Comparison of ENCODE assay signal across 10 mouse cellular contexts in genomic region chr11:100428612-100429199, GRCm38 (mm10). TPM values are rescaled to one million over a fixed set of nuclear protein-coding genes. Genes with fewer than 3 reads are reported as not detected.
DNase-seq lines count a peak whose midpoint lies in the region; ATAC-seq and TF ChIP-seq lines count a peak whose summit lies in the region.
"Had no signal": no experiment of that assay in that cellular context is flagged by ENCODE, and none has a peak within 500 bp of the region (broad histone marks: within the 10 kb centered on the region; RNA-seq: fewer than 3 reads in every experiment).

No protein-coding gene starts in this region.

- no peaks in the 10 kb centered on the region for H3K27me3 ChIP-seq in hindbrain, postnatal 0 days (ENCODE audit: insufficient read depth, low read length)
- H3K27me3 ChIP-seq in hindbrain, embryonic 11.5 days (ENCODE audit: control insufficient read depth, insufficient read depth, low read length) = no peaks in the 10 kb centered on the region
- H3K27me3 ChIP-seq in heart, embryonic 12.5 days (replicated peaks) = no peaks in the 10 kb centered on the region
- no peaks in the 10 kb centered on the region for H3K27me3 ChIP-seq in embryonic facial prominence, embryonic 10.5 days (replicated peaks; ENCODE audit: low read depth, poor library complexity, severe bottlenecking)

- H3K36me3 ChIP-seq in hindbrain, postnatal 0 days (ENCODE audit: insufficient read depth, low read length) = no peaks in the 10 kb centered on the region
- no peaks in the 10 kb centered on the region for H3K36me3 ChIP-seq in hindbrain, embryonic 11.5 days (ENCODE audit: control insufficient read depth, insufficient read depth, low read length)
- H3K36me3 ChIP-seq in heart, embryonic 12.5 days = peaks cover 42% of the 10 kb centered on the region
- H3K36me3 ChIP-seq in embryonic facial prominence, embryonic 10.5 days (replicated peaks) = peaks cover 86% of the 10 kb centered on the region

- no peak overlapping the region for H3K4me2 ChIP-seq in hindbrain, postnatal 0 days (ENCODE audit: low read depth, low read length)
- H3K4me2 ChIP-seq in hindbrain, embryonic 11.5 days (replicated peaks; ENCODE audit: low read depth, low read length) = no peak overlapping the region
- H3K4me2 ChIP-seq in heart, embryonic 12.5 days = 0 out of 2 replicates have a peak overlapping the region, but pooled peaks have one; percentile 2

- peak overlapping the region; percentile 33; the same call in 1 of the 2 replicates for H3K27ac ChIP-seq in hindbrain, postnatal 0 days
- no peak overlapping the region for H3K27ac ChIP-seq in hindbrain, embryonic 11.5 days (ENCODE audit: low read depth, low read length)
- H3K27ac ChIP-seq in heart, embryonic 12.5 days (ENCODE audit: poor library complexity, severe bottlenecking) = peak overlapping the region; percentile 80
- H3K27ac ChIP-seq in embryonic facial prominence, embryonic 10.5 days (replicated peaks) = no peak overlapping the region

- H3K9me3 ChIP-seq in hindbrain, postnatal 0 days (ENCODE audit: low read length) = no peaks in the 10 kb centered on the region
- H3K9me3 ChIP-seq in hindbrain, embryonic 11.5 days (ENCODE audit: control insufficient read depth, low read length) = no peaks in the 10 kb centered on the region
- no peaks in the 10 kb centered on the region for H3K9me3 ChIP-seq in heart, embryonic 12.5 days (replicated peaks)
- no peaks in the 10 kb centered on the region for H3K9me3 ChIP-seq in embryonic facial prominence, embryonic 10.5 days

- DNase-seq in hindbrain, postnatal 0 days (ENCODE audit: low spot score) = peak; percentile 51
- DNase-seq in hindbrain, embryonic 11.5 days (ENCODE audit: low spot score) = no peak
- DNase-seq in ovary, postnatal 36 days (ENCODE audit: low spot score) = peak; percentile 80
- DNase-seq in ovary, postnatal 10 days (ENCODE audit: low spot score) = no peak
- peak; percentile 90 for DNase-seq in testis, postnatal 10 days (ENCODE audit: low spot score)
- DNase-seq in embryonic facial prominence, embryonic 10.5 days (ENCODE audit: low spot score) = no peak
- DNase-seq in left cerebral cortex, postnatal 14 days (ENCODE audit: low spot score in 2 of 2) = no peak
- DNase-seq: kidney, adult 18-20 months; lung, adult 2 months had no signal

- TF ChIP-seq CTCF in hindbrain, postnatal 0 days (IDR thresholded peaks at IDR 0.05; ENCODE audit: low read depth) = no peak

- intact Hi-C loops in left cerebral cortex, postnatal 14 days (cut with DNase I) = loop anchor here (5.0 kb wide), 1 partner anchor 44 kb away; the partner anchor contains the start of gene Klhl11

- WGBS in hindbrain, postnatal 0 days = 32% methylated on average over 9 of the region's 9 CpGs
- whole genome bisulfite sequencing in hindbrain, embryonic 11.5 days = 85% methylated on average over 9 of the region's 9 CpGs
- 37% methylated on average over 9 of the region's 9 CpGs for WGBS in heart, embryonic 12.5 days
- whole genome bisulfite sequencing in embryonic facial prominence, embryonic 10.5 days = 83% methylated on average over 9 of the region's 9 CpGs

- no peak overlapping the region for H3K9ac ChIP-seq in hindbrain, postnatal 0 days (replicated peaks; ENCODE audit: low read length)
- H3K9ac ChIP-seq in hindbrain, embryonic 11.5 days (ENCODE audit: low read depth, low read length) = no peak overlapping the region
- H3K9ac ChIP-seq in heart, embryonic 12.5 days = no peak overlapping the region; the same call in 1 of the 2 replicates

- no peak overlapping the region for H3K4me3 ChIP-seq in hindbrain, postnatal 0 days (ENCODE audit: low read length)
- no peak overlapping the region for H3K4me3 ChIP-seq in hindbrain, embryonic 11.5 days (ENCODE audit: low read depth, low read length)
- H3K4me3 ChIP-seq in heart, embryonic 12.5 days = no peak overlapping the region
- H3K4me3 ChIP-seq in embryonic facial prominence, embryonic 10.5 days = no peak overlapping the region

- ATAC-seq in hindbrain, postnatal 0 days = no peak
- ATAC-seq in hindbrain, embryonic 11.5 days (ENCODE audit: low FRiP score) = no peak
- ATAC-seq in heart, embryonic 12.5 days (ENCODE audit: insufficient number of reproducible peaks, low FRiP score) = no peak

- no peaks in the 10 kb centered on the region; the same call in 1 of the 2 replicates for H3K4me1 ChIP-seq in hindbrain, postnatal 0 days (ENCODE audit: insufficient read depth, low read length)
- no peaks in the 10 kb centered on the region for H3K4me1 ChIP-seq in hindbrain, embryonic 11.5 days (replicated peaks; ENCODE audit: control insufficient read depth, insufficient read depth, low read length)
- peaks cover 60% of the 10 kb centered on the region for H3K4me1 ChIP-seq in heart, embryonic 12.5 days (replicated peaks)
- no peaks in the 10 kb centered on the region for H3K4me1 ChIP-seq in embryonic facial prominence, embryonic 10.5 days

RNA-seq across cellular contexts. Expression of gene Nt5c3b, which starts 12.9 kb away (rescaled TPM):
- 59.2 and 61.7 TPM in 2 replicates for total RNA-seq in hindbrain, postnatal 0 days (2014; rRNA removed)
- polyA plus RNA-seq in hindbrain, postnatal 0 days (2015; fragmentation: Nextera tagmentation; extraction: Ambion mirVana) = 106 and 108 TPM in 2 replicates
- polyA plus RNA-seq in hindbrain, embryonic 11.5 days (2014; fragmentation: Nextera tagmentation; extraction: Ambion mirVana) = 92.6 and 96.0 TPM in 2 replicates
- polyA plus RNA-seq in heart, embryonic 12.5 days (2016; fragmentation: Nextera tagmentation; extraction: Ambion mirVana) = 101 and 104 TPM in 2 replicates
- 150 and 156 TPM in 2 replicates for polyA plus RNA-seq in embryonic facial prominence, embryonic 10.5 days (2016; fragmentation: Nextera tagmentation; extraction: Ambion mirVana)
- 10 to 100 TPM; 62.9 to 63.1 TPM for total RNA-seq in left cerebral cortex, postnatal 14 days (2021)

RNA-seq across cellular contexts. Expression of gene Klhl10, which starts 13.0 kb away (rescaled TPM):
- total RNA-seq in hindbrain, postnatal 0 days (2014; rRNA removed) = 0.40 and 0.42 TPM in 2 replicates
- polyA plus RNA-seq in hindbrain, postnatal 0 days (2015; fragmentation: Nextera tagmentation; extraction: Ambion mirVana) = 0.39 and 0.84 TPM in 2 replicates
- polyA plus RNA-seq in hindbrain, embryonic 11.5 days (2014; fragmentation: Nextera tagmentation; extraction: Ambion mirVana) = 0.66 and 0.68 TPM in 2 replicates
- 0.65 and 0.76 TPM in 2 replicates for polyA plus RNA-seq in heart, embryonic 12.5 days (2016; fragmentation: Nextera tagmentation; extraction: Ambion mirVana)
- 0.75 and 0.98 TPM in 2 replicates for polyA plus RNA-seq in embryonic facial prominence, embryonic 10.5 days (2016; fragmentation: Nextera tagmentation; extraction: Ambion mirVana)
- total RNA-seq in left cerebral cortex, postnatal 14 days (2021) = 1 to 10 TPM; 1.4 to 2.2 TPM

RNA-seq across cellular contexts. Expression of gene Fkbp10, which starts 13.2 kb away (rescaled TPM):
- 34.6 and 41.1 TPM in 2 replicates for total RNA-seq in hindbrain, postnatal 0 days (2014; rRNA removed)
- 27.0 and 27.4 TPM in 2 replicates for polyA plus RNA-seq in hindbrain, postnatal 0 days (2015; fragmentation: Nextera tagmentation; extraction: Ambion mirVana)
- 38.7 and 46.1 TPM in 2 replicates for polyA plus RNA-seq in hindbrain, embryonic 11.5 days (2014; fragmentation: Nextera tagmentation; extraction: Ambion mirVana)
- polyA plus RNA-seq in heart, embryonic 12.5 days (2016; fragmentation: Nextera tagmentation; extraction: Ambion mirVana) = 114 and 124 TPM in 2 replicates
- polyA plus RNA-seq in embryonic facial prominence, embryonic 10.5 days (2016; fragmentation: Nextera tagmentation; extraction: Ambion mirVana) = 61.4 and 67.0 TPM in 2 replicates
- total RNA-seq in left cerebral cortex, postnatal 14 days (2021) = 10 to 100 TPM; 10.0 to 12.2 TPM

RNA-seq across cellular contexts. Expression of gene P3h4, which starts 14.1 kb away (rescaled TPM):
- total RNA-seq in hindbrain, postnatal 0 days (2014; rRNA removed) = 23.9 and 28.2 TPM in 2 replicates
- polyA plus RNA-seq in hindbrain, postnatal 0 days (2015; fragmentation: Nextera tagmentation; extraction: Ambion mirVana) = 20.7 and 22.0 TPM in 2 replicates
- 19.6 and 22.9 TPM in 2 replicates for polyA plus RNA-seq in hindbrain, embryonic 11.5 days (2014; fragmentation: Nextera tagmentation; extraction: Ambion mirVana)
- polyA plus RNA-seq in heart, embryonic 12.5 days (2016; fragmentation: Nextera tagmentation; extraction: Ambion mirVana) = 69.7 and 78.3 TPM in 2 replicates
- 34.1 and 34.9 TPM in 2 replicates for polyA plus RNA-seq in embryonic facial prominence, embryonic 10.5 days (2016; fragmentation: Nextera tagmentation; extraction: Ambion mirVana)
- total RNA-seq in left cerebral cortex, postnatal 14 days (2021) = 1 to 10 TPM; 5.7 to 5.8 TPM

RNA-seq across cellular contexts. Expression of gene Jup, which starts 31.1 kb away (rescaled TPM):
- total RNA-seq in hindbrain, postnatal 0 days (2014; rRNA removed) = 105 and 119 TPM in 2 replicates
- 42.7 and 49.8 TPM in 2 replicates for polyA plus RNA-seq in hindbrain, postnatal 0 days (2015; fragmentation: Nextera tagmentation; extraction: Ambion mirVana)
- polyA plus RNA-seq in hindbrain, embryonic 11.5 days (2014; fragmentation: Nextera tagmentation; extraction: Ambion mirVana) = 26.7 and 30.7 TPM in 2 replicates
- 107 and 109 TPM in 2 replicates for polyA plus RNA-seq in heart, embryonic 12.5 days (2016; fragmentation: Nextera tagmentation; extraction: Ambion mirVana)
- polyA plus RNA-seq in embryonic facial prominence, embryonic 10.5 days (2016; fragmentation: Nextera tagmentation; extraction: Ambion mirVana) = 45.8 and 52.6 TPM in 2 replicates
- total RNA-seq in left cerebral cortex, postnatal 14 days (2021) = 10 to 100 TPM; 38.1 to 49.8 TPM

Comparison
In these comparisons a context has a peak if more than half of its experiments do, and no peak if none do; other contexts are left out.
1. DNase-seq: peak in hindbrain, postnatal 0 days (single experiment), ovary, postnatal 36 days (single experiment) and testis, postnatal 10 days (single experiment); none in hindbrain, embryonic 11.5 days (single experiment), ovary, postnatal 10 days (single experiment), embryonic facial prominence, embryonic 10.5 days (single experiment) and left cerebral cortex, postnatal 14 days (0 of 2).
2. H3K27ac ChIP-seq: peak in hindbrain, postnatal 0 days (single experiment) and heart, embryonic 12.5 days (single experiment); none in hindbrain, embryonic 11.5 days (single experiment) and embryonic facial prominence, embryonic 10.5 days (single experiment).